Mouse (Mus musculus) kidney, postnatal 36 days (tissue): Measurements from ENCODE around the gene Snrpn.
"Not testable (repeated sequence)": the region's sequence is repeated elsewhere in the genome, so short reads cannot be mapped to it uniquely, and the experiment has no call there.

Experiments
- DNase-seq, 2 experiments: peaks; one replicate each; pipeline ENCODE4 v3.0.0; 2021 to 2022; ENCODE audit warnings: mixed read lengths in 2 of 2

Snrpn gene

GRCm38 (mm10) chr7:60139742-60140480 is at the start of gene Snrpn:
TSS of gene Snrpn (minus strand) at chr7:60140219.
- no peak for DNase-seq

- DNase-seq: no peak
These were observed 30.5 kb upstream of the Snrpn start for GRCm38 (mm10) chr7:60170250-60171185.

- DNase-seq: peak in 1 of 2 experiments; percentile 1
These were observed 14.7 kb downstream of the Snrpn start for GRCm38 (mm10) chr7:60125332-60125731.

- DNase-seq: not testable (repeated sequence)
These were observed 16.9 kb downstream of the Snrpn start for GRCm38 (mm10) chr7:60123086-60123624.

GRCm38 (mm10) chr7:60122434-60123085 is 17.5 kb downstream of the Snrpn start:
- DNase-seq: no peak

- DNase-seq: no peak
These were observed 42.7 kb downstream of the Snrpn start for GRCm38 (mm10) chr7:60097154-60097859.

GRCm38 (mm10) chr7:60076301-60076700 is 63.7 kb downstream of the Snrpn start:
- no peak for DNase-seq

GRCm38 (mm10) chr7:60047481-60048201 is 92.4 kb downstream of the Snrpn start:
- no peak for DNase-seq

GRCm38 (mm10) chr7:60013186-60013585 is 126.8 kb downstream of the Snrpn start:
- DNase-seq: no peak

- DNase-seq: no peak
These were observed 132.2 kb downstream of the Snrpn start for GRCm38 (mm10) chr7:60007727-60008360.

- no peak for DNase-seq
These were observed 133.8 kb downstream of the Snrpn start for GRCm38 (mm10) chr7:60006262-60006661.

- DNase-seq: peak; percentile 71 to 81
These were observed 135.3 kb downstream of the Snrpn start, which contains the start of the genes Snurf and Gm38393 for GRCm38 (mm10) chr7:60004606-60005330. TSS of gene Snurf (minus strand) at chr7:60005049. TSS of gene Gm38393 (minus strand) at chr7:60005064.

- peak; percentile 1 to 39 for DNase-seq
These were observed 136.0 kb downstream of the Snrpn start for GRCm38 (mm10) chr7:60003921-60004605.

GRCm38 (mm10) chr7:60003006-60003865 is 136.8 kb downstream of the Snrpn start:
- DNase-seq: peak; percentile 3 to 18

GRCm38 (mm10) chr7:59978646-59979045 is 161.4 kb downstream of the Snrpn start:
- no peak for DNase-seq
